Mouse (Mus musculus) T-cell, adult 66 days (primary cell): ENCODE data around the gene Gm17720. TPM values are rescaled to one million over a fixed set of nuclear protein-coding genes. Genes with fewer than 3 reads are reported as not detected.

ENCODE experiments used
- total RNA-seq, 2 experiments: library from RNA; stranded (reverse); gene quantifications; 3 replicates in 1 of 2; 4 replicates in 1 of 2; pipeline ENCODE4 v1.2.4; 2023

The Gm17720 gene
- not detected for total RNA-seq

DNA sequence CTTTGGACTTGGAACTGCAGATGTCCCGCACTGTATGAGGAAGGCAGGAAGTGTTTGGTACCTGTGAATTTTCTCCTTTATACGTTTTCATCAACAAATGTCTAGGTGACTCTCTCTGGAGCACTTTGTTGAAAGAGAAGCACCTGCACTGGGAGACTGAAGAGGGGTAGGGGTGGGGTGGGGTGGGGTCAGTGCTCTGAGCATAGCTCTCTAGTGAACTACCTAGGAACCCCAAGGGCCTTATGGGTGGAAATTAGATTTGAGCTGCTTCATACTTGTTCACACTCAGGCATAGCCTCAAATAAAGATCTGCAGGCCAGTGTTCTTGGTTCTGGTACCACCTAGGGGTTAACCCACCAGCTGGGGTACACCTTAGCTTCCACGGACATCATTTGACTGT, at the start of gene Gm17720:
Gene Gm17720, minus strand, starts transcription at position 101 of the 400 bp plus-strand sequence.

GRCm38 (mm10) chr8:110100907-110101306, 1.6 kb downstream of the Gm17720 start, which contains the start of gene Gm21964:
TSS of gene Gm21964 (plus strand) at chr8:110101207.

GRCm38 (mm10) chr8:110079282-110080221, 23.0 kb downstream of the Gm17720 start, which contains the start of gene Zfp612:
TSS of gene Zfp612 (plus strand) at chr8:110079746.

GRCm38 (mm10) chr8:110039659-110040058, 62.9 kb downstream of the Gm17720 start, which contains the start of gene Chst4:
TSS of gene Chst4 (minus strand) at chr8:110039740.

Other genes starting within 250 kb of the Gm17720 start
- 1 to 10 TPM; 5.7 to 8.4 TPM for gene Phlpp2, start 234.2 kb downstream of the Gm17720 start, total RNA-seq
- gene Marveld3, start 140.6 kb downstream of the Gm17720 start, total RNA-seq = not detected
- not detected for gene Tat, start 112.3 kb downstream of the Gm17720 start, total RNA-seq
- gene Chst4, start 63.0 kb downstream of the Gm17720 start, total RNA-seq = not detected
- 1 to 10 TPM; 2.8 to 4.6 TPM for gene Zfp612, start 23.0 kb downstream of the Gm17720 start, total RNA-seq
- gene Gm21964, start 1.5 kb downstream of the Gm17720 start, total RNA-seq = not detected
- gene Calb2, start 65.5 kb upstream of the Gm17720 start, total RNA-seq = not detected
- gene Cmtr2, start 112.9 kb upstream of the Gm17720 start, total RNA-seq = 1 to 10 TPM; 6.3 to 8.2 TPM
- not detected for gene Hydin, start 164.2 kb upstream of the Gm17720 start, total RNA-seq